ENCODE assay signal across 9 mouse cellular contexts in genomic region chr5:141115963-141116362, GRCm38 (mm10).
A peak's percentile ranks its signal among the peaks of the same experiment; 100 is the strongest.
DNase-seq lines count a peak whose midpoint lies in the region; ATAC-seq and TF ChIP-seq lines count a peak whose summit lies in the region.
"Had no signal": no experiment of that assay in that cellular context is flagged by ENCODE, and none has a peak within 500 bp of the region (broad histone marks: within the 10 kb centered on the region; RNA-seq: fewer than 3 reads in every experiment).

No protein-coding gene starts in this region.

- H3K27ac ChIP-seq in layer of hippocampus, adult 2 months, result no peak overlapping the region

- peak; percentile 96 for ATAC-seq in frontal cortex, adult (ENCODE audit: low TSS enrichment)

- H3K4me3 ChIP-seq in layer of hippocampus, adult 2 months, result no peak overlapping the region

- TF ChIP-seq CTCF in layer of hippocampus, adult 2 months (conservative IDR thresholded peaks at IDR 0.05), result peak; percentile 54

- peak; percentile 33 to 44 for DNase-seq in heart, adult 18-20 months
- DNase-seq in heart, adult 8-10 months (ENCODE audit: low spot score), result no peak
- peak; percentile 70 to 90 for DNase-seq in layer of hippocampus, adult 2 months (ENCODE audit: low spot score in 2 of 2)
- peak; percentile 70 to 86 for DNase-seq in right cerebral cortex, postnatal 10 days (ENCODE audit: low spot score in 2 of 2)
- no peak for DNase-seq in spleen, postnatal 36 days (ENCODE audit: low spot score in 2 of 2)
- no peak for DNase-seq in spleen, adult 12 weeks (ENCODE audit: low spot score)
- no peak for DNase-seq in adrenal gland, adult 2 months
- DNase-seq: kidney, postnatal 4 days had no signal

Comparison
In these comparisons a context has a peak if more than half of its experiments do, and no peak if none do; other contexts are left out.
1. DNase-seq: peak in heart, adult 18-20 months (2 of 2), layer of hippocampus, adult 2 months (2 of 2) and right cerebral cortex, postnatal 10 days (2 of 2); none in heart, adult 8-10 months (single experiment), spleen, postnatal 36 days (0 of 2), spleen, adult 12 weeks (single experiment) and adrenal gland, adult 2 months (single experiment).